In genomic region chr3:65379884-65380539, GRCm38 (mm10) we compare ENCODE assay signal across 8 mouse cellular contexts. TPM values are rescaled to one million over a fixed set of nuclear protein-coding genes. Genes with fewer than 3 reads are reported as not detected.
A peak's percentile ranks its signal among the peaks of the same experiment; 100 is the strongest.
DNase-seq lines count a peak whose midpoint lies in the region; ATAC-seq lines count a peak whose summit lies in the region.

No protein-coding gene starts in this region.

- no peak overlapping the region for H3K4me3 ChIP-seq in midbrain, embryonic 11.5 days (ENCODE audit: low read depth, low read length)
- H3K4me3 ChIP-seq in midbrain, embryonic 16.5 days (ENCODE audit: low read depth, low read length), result no peak overlapping the region

- WGBS in midbrain, embryonic 11.5 days, result 75% methylated on average over 4 of the region's 4 CpGs
- 71% methylated on average over 4 of the region's 4 CpGs for WGBS in midbrain, embryonic 16.5 days

- H3K36me3 ChIP-seq in midbrain, embryonic 11.5 days (ENCODE audit: control insufficient read depth, insufficient read depth, low read length), result peaks cover 4% of the 10 kb centered on the region; the same call in 1 of the 2 replicates
- peaks cover 6% of the 10 kb centered on the region for H3K36me3 ChIP-seq in midbrain, embryonic 16.5 days (ENCODE audit: control insufficient read depth, insufficient read depth, low read length)

- H3K9me3 ChIP-seq in midbrain, embryonic 11.5 days (ENCODE audit: control insufficient read depth, low read length), result no peaks in the 10 kb centered on the region
- H3K9me3 ChIP-seq in midbrain, embryonic 16.5 days (replicated peaks; ENCODE audit: control insufficient read depth, low read length, poor library complexity, severe bottlenecking), result no peaks in the 10 kb centered on the region

- no peak for DNase-seq in frontal cortex, postnatal 14 days (ENCODE audit: low spot score in 2 of 2)
- peak; percentile 87 for DNase-seq in midbrain, embryonic 11.5 days (ENCODE audit: low spot score, missing footprints)
- peak; percentile 76 for DNase-seq in NIH3T3 (ENCODE audit: low read depth)
- peak; percentile 13 for DNase-seq in embryo, embryonic 11.5 days (ENCODE audit: low read depth, low spot score)
- peak; percentile 53 for DNase-seq in lung, postnatal 10 days
- no peak for DNase-seq in T-cell, adult 2 months (ENCODE audit: low spot score)

- peak; percentile 84 for ATAC-seq in frontal cortex, adult (ENCODE audit: low TSS enrichment)
- ATAC-seq in midbrain, embryonic 11.5 days (ENCODE audit: low FRiP score), result 0 out of 2 replicates have a peak, but pooled peaks have one; percentile 52
- no peak for ATAC-seq in midbrain, embryonic 16.5 days

- no peaks in the 10 kb centered on the region for H3K27me3 ChIP-seq in midbrain, embryonic 11.5 days (ENCODE audit: control insufficient read depth, insufficient read depth, low read length)
- H3K27me3 ChIP-seq in midbrain, embryonic 16.5 days (ENCODE audit: control insufficient read depth, insufficient read depth, low read depth, low read length), result no peaks in the 10 kb centered on the region

- H3K9ac ChIP-seq in midbrain, embryonic 11.5 days (ENCODE audit: low read length), result no peak overlapping the region
- H3K9ac ChIP-seq in midbrain, embryonic 16.5 days (ENCODE audit: low read depth, low read length), result no peak overlapping the region

- no peaks in the 10 kb centered on the region for H3K4me1 ChIP-seq in midbrain, embryonic 11.5 days (ENCODE audit: control insufficient read depth, insufficient read depth, low read length)
- H3K4me1 ChIP-seq in midbrain, embryonic 16.5 days (ENCODE audit: control insufficient read depth, insufficient read depth, low read length), result no peaks in the 10 kb centered on the region

- H3K27ac ChIP-seq in midbrain, embryonic 11.5 days (ENCODE audit: low read depth, low read length), result no peak overlapping the region
- no peak overlapping the region for H3K27ac ChIP-seq in midbrain, embryonic 16.5 days (ENCODE audit: low read length)

- no peak overlapping the region for H3K4me2 ChIP-seq in midbrain, embryonic 11.5 days
- H3K4me2 ChIP-seq in midbrain, embryonic 16.5 days (ENCODE audit: low read length), result no peak overlapping the region

RNA-seq across cellular contexts. Expression of gene Ssr3, which starts 12.4 kb away (rescaled TPM):
- polyA plus RNA-seq in midbrain, embryonic 11.5 days (2014; fragmentation: Nextera tagmentation; extraction: Ambion mirVana), result 295 and 322 TPM in 2 replicates
- polyA plus RNA-seq in midbrain, embryonic 16.5 days (2015; fragmentation: Nextera tagmentation; extraction: Ambion mirVana), result 170 and 172 TPM in 2 replicates

Comparison
In these comparisons a context has a peak if more than half of its experiments do, and no peak if none do; other contexts are left out.
1. DNase-seq: peak in midbrain, embryonic 11.5 days (single experiment), NIH3T3 (single experiment), embryo, embryonic 11.5 days (single experiment) and lung, postnatal 10 days (single experiment); none in frontal cortex, postnatal 14 days (0 of 2) and T-cell, adult 2 months (single experiment).